ENCODE assay signal across 20 mouse cellular contexts in the genomic region with DNA sequence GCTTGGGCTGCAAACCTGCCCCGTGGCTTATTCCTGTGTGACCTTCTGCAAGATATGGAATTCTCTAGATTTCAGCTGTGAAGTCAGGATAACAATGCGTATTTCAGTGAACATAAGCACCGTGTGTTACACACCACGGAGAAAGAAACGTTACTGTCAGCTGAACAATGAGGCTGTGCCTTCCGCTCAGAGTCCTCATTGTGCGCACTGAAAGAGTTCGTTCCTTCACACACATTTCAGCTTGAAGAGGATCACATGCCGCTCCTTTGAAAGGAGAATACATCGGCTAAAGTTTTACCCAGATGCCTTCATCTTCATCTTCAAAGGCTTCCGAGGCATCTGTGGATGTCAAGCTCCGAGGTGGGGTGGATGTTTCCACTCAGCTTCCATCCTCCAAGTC.
A peak's percentile ranks its signal among the peaks of the same experiment; 100 is the strongest.
DNase-seq lines count a peak whose midpoint lies in the region; ATAC-seq lines count a peak whose summit lies in the region.
"Had no signal": no experiment of that assay in that cellular context is flagged by ENCODE, and none has a peak within 500 bp of the region (broad histone marks: within the 10 kb centered on the region; RNA-seq: fewer than 3 reads in every experiment).

No protein-coding gene starts in this region.

- no peak overlapping the region for H3K4me2 ChIP-seq in forebrain, embryonic 14.5 days (ENCODE audit: low read length)
- H3K4me2 ChIP-seq in forebrain, embryonic 16.5 days (ENCODE audit: low read length), result no peak overlapping the region
- 0 out of 2 replicates have a peak overlapping the region, but pooled peaks have one; percentile 5 for H3K4me2 ChIP-seq in midbrain, embryonic 12.5 days (replicated peaks)
- H3K4me2 ChIP-seq in midbrain, embryonic 14.5 days (ENCODE audit: low read length), result 0 out of 2 replicates have a peak overlapping the region, but pooled peaks have one; percentile 10
- H3K4me2 ChIP-seq: embryonic facial prominence, embryonic 13.5 days; forebrain, embryonic 13.5 days; hindbrain, embryonic 14.5 days had no signal

- no peak overlapping the region for H3K9ac ChIP-seq in forebrain, embryonic 14.5 days (ENCODE audit: low read length)
- H3K9ac ChIP-seq in forebrain, embryonic 16.5 days (replicated peaks; ENCODE audit: low read depth, low read length), result no peak overlapping the region
- no peak overlapping the region for H3K9ac ChIP-seq in midbrain, embryonic 12.5 days (replicated peaks)
- H3K9ac ChIP-seq in midbrain, embryonic 14.5 days (replicated peaks; ENCODE audit: low read length), result no peak overlapping the region
- H3K9ac ChIP-seq: embryonic facial prominence, embryonic 13.5 days; forebrain, embryonic 13.5 days; hindbrain, embryonic 14.5 days had no signal

- H3K4me1 ChIP-seq in forebrain, embryonic 14.5 days (ENCODE audit: control insufficient read depth, insufficient read depth, low read length), result no peaks in the 10 kb centered on the region
- 0 out of 2 replicates have a peak, but pooled peaks cover 5% of the 10 kb centered on the region for H3K4me1 ChIP-seq in forebrain, embryonic 16.5 days (replicated peaks; ENCODE audit: control insufficient read depth, insufficient read depth, low read length)
- peaks cover 12% of the 10 kb centered on the region; the same call in 1 of the 2 replicates for H3K4me1 ChIP-seq in midbrain, embryonic 12.5 days
- peaks cover 41% of the 10 kb centered on the region for H3K4me1 ChIP-seq in midbrain, embryonic 10.5 days
- no peaks in the 10 kb centered on the region; the same call in 1 of the 2 replicates for H3K4me1 ChIP-seq in midbrain, embryonic 14.5 days (ENCODE audit: control insufficient read depth, insufficient read depth, low read length)
- H3K4me1 ChIP-seq: embryonic facial prominence, embryonic 13.5 days had no signal

- no peaks in the 10 kb centered on the region for H3K36me3 ChIP-seq in forebrain, embryonic 14.5 days (ENCODE audit: control insufficient read depth, insufficient read depth, low read length)
- H3K36me3 ChIP-seq in forebrain, embryonic 16.5 days (ENCODE audit: control insufficient read depth, insufficient read depth), result no peaks in the 10 kb centered on the region
- no peaks in the 10 kb centered on the region for H3K36me3 ChIP-seq in midbrain, embryonic 12.5 days
- H3K36me3 ChIP-seq in midbrain, embryonic 10.5 days, result no peaks in the 10 kb centered on the region
- H3K36me3 ChIP-seq in midbrain, embryonic 14.5 days (ENCODE audit: control insufficient read depth, insufficient read depth, low read length), result no peaks in the 10 kb centered on the region
- H3K36me3 ChIP-seq: embryonic facial prominence, embryonic 13.5 days had no signal

- DNase-seq in forebrain, embryonic 14.5 days (ENCODE audit: low spot score), result peak; percentile 42
- no peak for DNase-seq in midbrain, embryonic 10.5 days (ENCODE audit: low spot score)
- peak; percentile 54 for DNase-seq in midbrain, embryonic 14.5 days
- no peak for DNase-seq in adrenal gland, postnatal 4 days (ENCODE audit: low spot score in 2 of 2)
- no peak for DNase-seq in spleen, postnatal 14 days (ENCODE audit: low spot score in 2 of 2)
- DNase-seq: adrenal gland, postnatal 14 days; cerebellum, adult 11 months; cerebellum, adult 8-10 months; cerebellum, postnatal 14 days; gastrocnemius, postnatal 10 days; heart, adult 18-20 months; heart, postnatal 10 days had no signal

- ATAC-seq in forebrain, embryonic 14.5 days, result peak; percentile 34
- ATAC-seq in forebrain, embryonic 16.5 days, result no peak
- no peak for ATAC-seq in midbrain, embryonic 12.5 days (ENCODE audit: low FRiP score, low read depth)
- no peak for ATAC-seq in midbrain, embryonic 14.5 days (ENCODE audit: low FRiP score, low TSS enrichment)
- ATAC-seq: activated CD4-positive, CD25-positive, alpha-beta regulatory T cell, adult 4 months; forebrain, embryonic 13.5 days; Patski had no signal

- 49% methylated on average over 12 of the region's 12 CpGs for WGBS in forebrain, embryonic 14.5 days
- WGBS in forebrain, embryonic 16.5 days, result 45% methylated on average over 12 of the region's 12 CpGs
- 29% methylated on average over 12 of the region's 12 CpGs for WGBS in midbrain, embryonic 12.5 days
- WGBS in midbrain, embryonic 10.5 days, result 61% methylated on average over 12 of the region's 12 CpGs
- WGBS in midbrain, embryonic 14.5 days, result 10% methylated on average over 12 of the region's 12 CpGs

- H3K9me3 ChIP-seq in forebrain, embryonic 14.5 days (replicated peaks; ENCODE audit: control insufficient read depth, low read length), result no peaks in the 10 kb centered on the region
- no peaks in the 10 kb centered on the region for H3K9me3 ChIP-seq in forebrain, embryonic 16.5 days (ENCODE audit: control insufficient read depth, low read length)
- H3K9me3 ChIP-seq in midbrain, embryonic 12.5 days, result no peaks in the 10 kb centered on the region
- H3K9me3 ChIP-seq in midbrain, embryonic 10.5 days (replicated peaks), result no peaks in the 10 kb centered on the region
- no peaks in the 10 kb centered on the region for H3K9me3 ChIP-seq in midbrain, embryonic 14.5 days (ENCODE audit: control insufficient read depth, low read length)
- H3K9me3 ChIP-seq: embryonic facial prominence, embryonic 13.5 days; forebrain, embryonic 13.5 days; heart, embryonic 10.5 days had no signal

- H3K4me3 ChIP-seq in forebrain, embryonic 14.5 days (ENCODE audit: low read depth, low read length), result no peak overlapping the region
- H3K4me3 ChIP-seq in forebrain, embryonic 16.5 days (replicated peaks; ENCODE audit: low read length), result no peak overlapping the region
- no peak overlapping the region for H3K4me3 ChIP-seq in midbrain, embryonic 12.5 days
- H3K4me3 ChIP-seq in midbrain, embryonic 10.5 days, result no peak overlapping the region
- H3K4me3 ChIP-seq in midbrain, embryonic 14.5 days (replicated peaks; ENCODE audit: low read depth, low read length), result no peak overlapping the region
- H3K4me3 ChIP-seq: embryonic facial prominence, embryonic 13.5 days; forebrain, embryonic 13.5 days; heart, embryonic 10.5 days had no signal

- no peak overlapping the region for H3K27ac ChIP-seq in forebrain, embryonic 14.5 days (ENCODE audit: low read depth, low read length)
- H3K27ac ChIP-seq in forebrain, embryonic 16.5 days (ENCODE audit: low read length), result no peak overlapping the region
- no peak overlapping the region for H3K27ac ChIP-seq in midbrain, embryonic 12.5 days (replicated peaks)
- no peak overlapping the region for H3K27ac ChIP-seq in midbrain, embryonic 10.5 days (replicated peaks)
- no peak overlapping the region for H3K27ac ChIP-seq in midbrain, embryonic 14.5 days (replicated peaks; ENCODE audit: low read depth, low read length)
- H3K27ac ChIP-seq: embryonic facial prominence, embryonic 13.5 days; forebrain, embryonic 13.5 days; heart, embryonic 10.5 days; hindbrain, embryonic 14.5 days had no signal

- H3K27me3 ChIP-seq in forebrain, embryonic 14.5 days (replicated peaks; ENCODE audit: control insufficient read depth, insufficient read depth, low read length), result no peaks in the 10 kb centered on the region
- H3K27me3 ChIP-seq in forebrain, embryonic 16.5 days (replicated peaks; ENCODE audit: control insufficient read depth, insufficient read depth, low read length), result no peaks in the 10 kb centered on the region
- peaks cover 28% of the 10 kb centered on the region for H3K27me3 ChIP-seq in midbrain, embryonic 12.5 days
- peaks cover 5% of the 10 kb centered on the region; the same call in 1 of the 2 replicates for H3K27me3 ChIP-seq in midbrain, embryonic 10.5 days (ENCODE audit: low read depth, poor library complexity, severe bottlenecking)
- no peaks in the 10 kb centered on the region; the same call in none of the 2 replicates for H3K27me3 ChIP-seq in midbrain, embryonic 14.5 days (ENCODE audit: control insufficient read depth, insufficient read depth, low read length)
- H3K27me3 ChIP-seq: embryonic facial prominence, embryonic 13.5 days; forebrain, embryonic 13.5 days had no signal

Comparison
In these comparisons a context has a peak if more than half of its experiments do, and no peak if none do; other contexts are left out.
1. DNase-seq: peak in forebrain, embryonic 14.5 days (single experiment) and midbrain, embryonic 14.5 days (single experiment); none in midbrain, embryonic 10.5 days (single experiment), adrenal gland, postnatal 4 days (0 of 2) and spleen, postnatal 14 days (0 of 2).
2. H3K4me2 ChIP-seq: peak in midbrain, embryonic 12.5 days (single experiment) and midbrain, embryonic 14.5 days (single experiment); none in forebrain, embryonic 14.5 days (single experiment) and forebrain, embryonic 16.5 days (single experiment).